Mouse (Mus musculus) small intestine, adult 2 months (tissue): ENCODE measurements around the gene Cog2. TPM values are rescaled to one million over a fixed set of nuclear protein-coding genes. Genes with fewer than 3 reads are reported as not detected.

Source experiments
- H3K27ac ChIP-seq: fragments of 200-500 bp; 2 replicates; pipeline ENCODE4 v1.5.1; 2012; ENCODE audit warnings: low read depth, low read length, control low read depth, inconsistent platforms; ENCODE audit not compliant: insufficient read depth
- H3K27me3 ChIP-seq: fragments of 200-500 bp; 2 replicates; pipeline ENCODE4 v1.6.1; 2012; ENCODE audit warnings: mild to moderate bottlenecking, moderate library complexity, low read length, inconsistent platforms; ENCODE audit not compliant: control insufficient read depth, insufficient read depth
- H3K36me3 ChIP-seq: fragments of 200-500 bp; 2 replicates; pipeline ENCODE4 v1.6.1; 2012; ENCODE audit warnings: mild to moderate bottlenecking, low read length, control low read depth, inconsistent platforms; ENCODE audit not compliant: control insufficient read depth, insufficient read depth
- H3K4me1 ChIP-seq: fragments of 200-500 bp; 2 replicates; pipeline ENCODE4 v1.6.1; 2012; ENCODE audit warnings: low read length, inconsistent platforms, mixed read lengths; ENCODE audit not compliant: control insufficient read depth, insufficient read depth, insufficient read length
- H3K4me3 ChIP-seq: fragments of 200-500 bp; 2 replicates; pipeline ENCODE4 v1.5.1; 2012; ENCODE audit warnings: low read depth, mild to moderate bottlenecking, control low read depth, inconsistent platforms, low read length, moderate library complexity
- CTCF ChIP-seq: fragments of 200-500 bp; IDR thresholded peaks from 2 replicates; pipeline ENCODE4 v1.5.1; 2012; ENCODE audit warnings: low read depth, mild to moderate bottlenecking, control low read depth, inconsistent platforms, low read length, moderate library complexity, mixed read lengths; ENCODE audit not compliant: insufficient replicate concordance, insufficient read length; ENCODE audit errors: extremely low read depth
- POLR2A ChIP-seq: fragments of 200-500 bp; IDR thresholded peaks from 2 replicates; pipeline ENCODE4 v1.6.1; 2012; ENCODE audit warnings: low read depth, mild to moderate bottlenecking, control low read depth, inconsistent platforms, low read length, moderate library complexity
- WGBS: fragments of 180-500 bp; shearing (Covaris S2); methylation state at CpG from one replicate; pipeline ENCODE4 v1.1.7; 2018; 5-methylcytosine and 5-hydroxymethylcytosine counted together
- polyA plus RNA-seq: library from polyadenylated mRNA; depleted of rRNA; stranded (reverse); fragments of >200 nt; gene quantifications from 2 replicates; pipeline ENCODE4 v1.2.3, GENCODE M21; 2012

Gene Cog2
- polyA plus RNA-seq, 1 experiment = 14.7 TPM

GRCm38 (mm10) chr8:124532626-124533025 lies 12.1 kb downstream of the Cog2 start:
- no peak overlapping the region for H3K27ac ChIP-seq
- H3K36me3 ChIP-seq = peaks cover 70% of the 10 kb centered on the region
- TF ChIP-seq POLR2A (no peak), CTCF (no peak)
- H3K4me1 ChIP-seq = no peaks in the 10 kb centered on the region
- no peak overlapping the region for H3K4me3 ChIP-seq
- whole genome bisulfite sequencing = 94% methylated on average over 3 of the region's 3 CpGs
- no peaks in the 10 kb centered on the region for H3K27me3 ChIP-seq

- WGBS = 85% methylated on average over 5 of the region's 5 CpGs
- peaks cover 78% of the 10 kb centered on the region for H3K36me3 ChIP-seq
- TF ChIP-seq CTCF (no peak), POLR2A (no peak)
Measured at GRCm38 (mm10) chr8:124535451-124535850, 14.9 kb downstream of the Cog2 start.

GRCm38 (mm10) chr8:124540906-124541305 lies 20.3 kb downstream of the Cog2 start:
- TF ChIP-seq CTCF (no peak), POLR2A (no peak)
- no peak overlapping the region for H3K27ac ChIP-seq
- H3K27me3 ChIP-seq = no peaks in the 10 kb centered on the region
- peaks cover 79% of the 10 kb centered on the region for H3K36me3 ChIP-seq
- H3K4me1 ChIP-seq = no peaks in the 10 kb centered on the region
- WGBS = 62% methylated on average over 12 of the region's 12 CpGs
- H3K4me3 ChIP-seq = no peak overlapping the region

More at GRCm38 (mm10) chr8:124535451-124535850, 14.9 kb downstream of the Cog2 start:
- no peaks in the 10 kb centered on the region for H3K4me1 ChIP-seq
- H3K27ac ChIP-seq = no peak overlapping the region
- H3K27me3 ChIP-seq = no peaks in the 10 kb centered on the region
- H3K4me3 ChIP-seq = no peak overlapping the region

GRCm38 (mm10) chr8:124542001-124542400 lies 21.4 kb downstream of the Cog2 start:
- Histone ChIP-seq H3K36me3 (peaks cover 81% of the 10 kb centered on the region), H3K4me1 (no peaks in the 10 kb centered on the region), H3K27ac (no peak overlapping the region), H3K27me3 (no peaks in the 10 kb centered on the region), H3K4me3 (no peak overlapping the region)
- TF ChIP-seq POLR2A = no peak
- TF ChIP-seq CTCF = no peak
- WGBS = over 99% methylated on average over 4 of the region's 4 CpGs

- TF ChIP-seq POLR2A = no peak
- TF ChIP-seq CTCF = no peak
- WGBS = 90% methylated on average over 5 of the region's 5 CpGs
- Histone ChIP-seq H3K4me1 (no peaks in the 10 kb centered on the region), H3K4me3 (no peak overlapping the region), H3K27ac (no peak overlapping the region), H3K36me3 (peaks cover 85% of the 10 kb centered on the region), H3K27me3 (no peaks in the 10 kb centered on the region)
Measured at GRCm38 (mm10) chr8:124543272-124543671, 22.7 kb downstream of the Cog2 start.

GRCm38 (mm10) chr8:124546371-124546770 lies 25.8 kb downstream of the Cog2 start:
- no peak overlapping the region for H3K4me3 ChIP-seq
- H3K27ac ChIP-seq = no peak overlapping the region
- TF ChIP-seq POLR2A (no peak), CTCF (no peak)
- peaks cover 85% of the 10 kb centered on the region for H3K36me3 ChIP-seq
- no peaks in the 10 kb centered on the region for H3K27me3 ChIP-seq
- no peaks in the 10 kb centered on the region for H3K4me1 ChIP-seq
- WGBS = 86% methylated on average over 6 of the region's 6 CpGs

GRCm38 (mm10) chr8:124546815-124547214 lies 26.2 kb downstream of the Cog2 start:
- TF ChIP-seq CTCF (no peak), POLR2A (no peak)
- WGBS = 87% methylated on average over 7 of the region's 7 CpGs
- Histone ChIP-seq H3K27me3 (no peaks in the 10 kb centered on the region), H3K36me3 (peaks cover 86% of the 10 kb centered on the region), H3K4me3 (no peak overlapping the region), H3K27ac (no peak overlapping the region), H3K4me1 (no peaks in the 10 kb centered on the region)
